In the genomic region with DNA sequence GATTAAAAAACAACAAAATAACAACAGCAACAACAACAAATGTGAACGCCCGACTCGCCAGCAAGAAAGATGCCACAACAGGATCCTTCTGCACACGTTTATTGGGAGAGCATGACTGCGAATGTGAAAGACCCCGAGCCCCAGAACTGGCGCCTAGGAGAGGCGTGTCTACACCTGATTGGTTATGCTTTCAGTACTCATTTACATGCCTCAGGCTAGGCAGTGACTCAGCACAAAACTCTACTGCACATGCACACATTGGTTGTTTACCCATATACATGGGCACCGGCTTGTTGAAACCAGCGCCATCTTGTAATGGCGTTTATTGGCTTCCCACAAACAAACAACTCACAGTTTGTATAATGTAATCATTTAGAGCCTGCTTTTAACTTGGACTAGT, we compare ENCODE assay signal across 24 mouse cellular contexts. TPM values are rescaled to one million over a fixed set of nuclear protein-coding genes. Genes with fewer than 3 reads are reported as not detected.
DNase-seq lines count a peak whose midpoint lies in the region; TF ChIP-seq lines count a peak whose summit lies in the region.
"Had no signal": no experiment of that assay in that cellular context is flagged by ENCODE, and none has a peak within 500 bp of the region (broad histone marks: within the 10 kb centered on the region; RNA-seq: fewer than 3 reads in every experiment).

No protein-coding gene starts in this region.

- no peaks in the 10 kb centered on the region for H3K36me3 ChIP-seq in ES-E14 (ENCODE audit: control insufficient read depth, insufficient read depth, low read length, poor library complexity, severe bottlenecking)
- H3K36me3 ChIP-seq: forebrain, embryonic 10.5 days; hindbrain, embryonic 10.5 days; hindbrain, embryonic 13.5 days had no signal

- no peaks in the 10 kb centered on the region for H3K9me3 ChIP-seq in ES-E14 (ENCODE audit: control insufficient read depth, insufficient read depth, low read depth, low read length)

- no peak overlapping the region for H3K4me3 ChIP-seq in ES-E14 (ENCODE audit: insufficient read depth in 1 of 2, low read depth in 1 of 2, low read length in 2 of 2, poor library complexity in 1 of 2, severe bottlenecking in 1 of 2)
- H3K4me3 ChIP-seq: forebrain, embryonic 10.5 days; forebrain, embryonic 13.5 days; hindbrain, embryonic 10.5 days; hindbrain, embryonic 13.5 days had no signal

- in situ Hi-C loops in ES-E14 (cut with MboI; ENCODE audit: low sequenced_read_pairs in 2 of 2, unreplicated experiment in 2 of 2) = no loop called here

- DNase-seq in gastrocnemius, postnatal 14 days = peak; percentile 2
- DNase-seq in gastrocnemius, postnatal 36 days = no peak
- DNase-seq in ES-E14 (ENCODE audit: low read depth, low spot score) (no peak), R1 (ENCODE audit: low read depth, low spot score) (peak; percentile 47)
- DNase-seq in urinary bladder, adult 18-20 months (ENCODE audit: low spot score in 2 of 2) = no peak
- no peak for DNase-seq in layer of hippocampus, adult 11-12 months (ENCODE audit: low spot score)
- DNase-seq: adrenal gland, postnatal 10 days; adrenal gland, postnatal 36 days; B cell, adult 2 months; cerebellum, adult 18-20 months; cerebellum, adult 9-10 months; cerebellum, postnatal 14 days; gastrocnemius, postnatal 10 days; kidney, adult 18-20 months had no signal

- H3K27ac ChIP-seq in ES-E14 (ENCODE audit: insufficient read depth, low read depth, low read length, poor library complexity, severe bottlenecking) = no peak overlapping the region
- H3K27ac ChIP-seq: forebrain, embryonic 10.5 days; forebrain, embryonic 13.5 days; hindbrain, embryonic 10.5 days; hindbrain, embryonic 13.5 days; hindbrain, postnatal 0 days had no signal

- no peak overlapping the region for H3K9ac ChIP-seq in ES-E14 (ENCODE audit: insufficient read depth, low read depth, low read length, poor library complexity, severe bottlenecking)
- H3K9ac ChIP-seq: forebrain, embryonic 13.5 days; hindbrain, embryonic 13.5 days had no signal

- intact Hi-C loops in gastrocnemius, postnatal 14 days (cut with DNase I; ENCODE audit: low total_unique reads) = no loop called here
- intact Hi-C loops in gastrocnemius, postnatal 36 days (cut with DNase I) = no loop called here

- no peaks in the 10 kb centered on the region for H3K4me1 ChIP-seq in ES-E14 (ENCODE audit: control insufficient read depth in 2 of 2, insufficient read depth in 2 of 2, low read length in 2 of 2, poor library complexity in 1 of 2)
- H3K4me1 ChIP-seq: forebrain, embryonic 10.5 days; forebrain, embryonic 13.5 days; hindbrain, embryonic 10.5 days; hindbrain, embryonic 13.5 days had no signal

TF ChIP-seq in ES-E14, 5 proteins besides CTCF, POLR2A, EP300 and RAD21:
- peak; percentile 58; the same call in 1 of the 2 replicates for TF ChIP-seq MAFK (IDR thresholded peaks at IDR 0.05; ENCODE audit: insufficient read depth, low read depth, low read length)
- no peak for TF ChIP-seq HCFC1 (IDR thresholded peaks at IDR 0.05; ENCODE audit: borderline replicate concordance, insufficient read depth, low read length)
- TF ChIP-seq ZNF384 (IDR thresholded peaks at IDR 0.05; ENCODE audit: low read depth, low read length) = no peak
- no peak for TF ChIP-seq ZC3H11A (IDR thresholded peaks at IDR 0.05; ENCODE audit: borderline replicate concordance, low read depth, low read length)
- no peak for TF ChIP-seq CHD2 (IDR thresholded peaks at IDR 0.05; ENCODE audit: low read depth, low read length)
TF ChIP-seq in ES-E14: peak in this region for 1.

RNA-seq across cellular contexts. Expression of a gene that starts 9.5 kb away (rescaled TPM):
- not detected for total RNA-seq in gastrocnemius, postnatal 14 days (2021)
- not detected for total RNA-seq in gastrocnemius, postnatal 36 days (2021)
- not detected in 2 replicates for total RNA-seq in ES-E14 (2012; rRNA removed)
- total RNA-seq: adrenal gland, adult 18-20 months; adrenal gland, postnatal 10 days; adrenal gland, postnatal 36 days; CH12.LX; gastrocnemius, adult 18-20 months; gastrocnemius, postnatal 10 days; heart, adult 8-10 months; heart, postnatal 25 days; hindbrain, postnatal 0 days had no signal

RNA-seq across cellular contexts. Expression of a gene that starts 36.1 kb away (rescaled TPM):
- not detected for total RNA-seq in gastrocnemius, postnatal 14 days (2021)
- not detected for total RNA-seq in gastrocnemius, postnatal 36 days (2021)
- total RNA-seq in ES-E14 (2012; rRNA removed) = not detected in 2 replicates
- total RNA-seq: adrenal gland, adult 18-20 months; adrenal gland, postnatal 10 days; adrenal gland, postnatal 36 days; CH12.LX; gastrocnemius, adult 18-20 months; gastrocnemius, postnatal 10 days; heart, adult 8-10 months; heart, postnatal 25 days; hindbrain, postnatal 0 days had no signal

RNA-seq across cellular contexts. Expression of a gene that starts 58.9 kb away (rescaled TPM):
- total RNA-seq in gastrocnemius, postnatal 14 days (2021) = not detected
- not detected for total RNA-seq in gastrocnemius, postnatal 36 days (2021)
- not detected in 2 replicates for total RNA-seq in ES-E14 (2012; rRNA removed)
- total RNA-seq: adrenal gland, adult 18-20 months; adrenal gland, postnatal 10 days; adrenal gland, postnatal 36 days; CH12.LX; gastrocnemius, adult 18-20 months; gastrocnemius, postnatal 10 days; heart, adult 8-10 months; heart, postnatal 25 days; hindbrain, postnatal 0 days had no signal

Comparison
In these comparisons a context has a peak if more than half of its experiments do, and no peak if none do; other contexts are left out.
1. DNase-seq: peak in gastrocnemius, postnatal 14 days (single experiment) and R1 (single experiment); none in gastrocnemius, postnatal 36 days (0 of 2), ES-E14 (single experiment), urinary bladder, adult 18-20 months (0 of 2) and layer of hippocampus, adult 11-12 months (single experiment).